Mouse (Mus musculus): Measurements from ENCODE around the gene Parg.
A peak's percentile ranks its signal among the peaks of the same experiment; 100 is the strongest.
"Not testable (repeated sequence)": the region's sequence is repeated elsewhere in the genome, so short reads cannot be mapped to it uniquely, and the experiment has no call there.

Parg gene

GRCm38 (mm10) chr14:32201791-32202451 is at the start of gene Parg, which contains the start of gene Timm23:
Parg (plus strand) TSS chr14:32201949.
Timm23 (minus strand) TSS chr14:32201898.
- peak; percentile 82 for DNase-seq

GRCm38 (mm10) chr14:32152243-32152965 is 49.3 kb upstream of the Parg start:
- DNase-seq: no peak

- no peak for DNase-seq
Observed at GRCm38 (mm10) chr14:32153156-32153555, 48.6 kb upstream of the Parg start.

- DNase-seq: no peak
Observed at GRCm38 (mm10) chr14:32154758-32155157, 47.0 kb upstream of the Parg start.

- DNase-seq: no peak
Observed at GRCm38 (mm10) chr14:32159150-32159670, 42.5 kb upstream of the Parg start.

- peak; percentile 98 for DNase-seq
Observed at GRCm38 (mm10) chr14:32159690-32160246, 42.0 kb upstream of the Parg start, which contains the start of gene Ncoa4. Ncoa4 (plus strand) TSS chr14:32159865.

- no peak for DNase-seq
Observed at GRCm38 (mm10) chr14:32160563-32160962, 41.2 kb upstream of the Parg start.

GRCm38 (mm10) chr14:32161090-32161885 is 40.5 kb upstream of the Parg start:
- DNase-seq: no peak

GRCm38 (mm10) chr14:32162231-32162630 is 39.5 kb upstream of the Parg start:
- no peak for DNase-seq

GRCm38 (mm10) chr14:32163203-32163888 is 38.4 kb upstream of the Parg start:
- no peak for DNase-seq

- DNase-seq: no peak
Observed at GRCm38 (mm10) chr14:32164173-32165051, 37.3 kb upstream of the Parg start.

- peak; percentile 26 for DNase-seq
Observed at GRCm38 (mm10) chr14:32165278-32166061, 36.3 kb upstream of the Parg start.

GRCm38 (mm10) chr14:32166062-32166441 is 35.7 kb upstream of the Parg start:
- no peak for DNase-seq

GRCm38 (mm10) chr14:32166840-32167239 is 34.9 kb upstream of the Parg start:
- DNase-seq: no peak

GRCm38 (mm10) chr14:32167326-32167725 is 34.4 kb upstream of the Parg start:
- no peak for DNase-seq

- DNase-seq: no peak
Observed at GRCm38 (mm10) chr14:32168653-32169231, 33.0 kb upstream of the Parg start.

- no peak for DNase-seq
Observed at GRCm38 (mm10) chr14:32170137-32170536, 31.6 kb upstream of the Parg start.

- no peak for DNase-seq
Observed at GRCm38 (mm10) chr14:32175310-32175709, 26.4 kb upstream of the Parg start.

GRCm38 (mm10) chr14:32176590-32176989 is 25.2 kb upstream of the Parg start:
- DNase-seq: not testable (repeated sequence)
